19 mouse cellular contexts compared by ENCODE assay signal in genomic region chr9:107301554-107302331, GRCm38 (mm10). TPM values are rescaled to one million over a fixed set of nuclear protein-coding genes. Genes with fewer than 3 reads are reported as not detected.
DNase-seq lines count a peak whose midpoint lies in the region; ATAC-seq and TF ChIP-seq lines count a peak whose summit lies in the region.
"Had no signal": no experiment of that assay in that cellular context is flagged by ENCODE, and none has a peak within 500 bp of the region (broad histone marks: within the 10 kb centered on the region; RNA-seq: fewer than 3 reads in every experiment).

No protein-coding gene starts in this region.

- H3K27me3 ChIP-seq in heart, embryonic 10.5 days (ENCODE audit: insufficient read depth, poor library complexity, severe bottlenecking): no peaks in the 10 kb centered on the region
- no peaks in the 10 kb centered on the region for H3K27me3 ChIP-seq in megakaryocyte, embryonic 14.5 days (replicated peaks)
- H3K27me3 ChIP-seq in liver, embryonic 14.5 days (ENCODE audit: control insufficient read depth, insufficient read depth, low read length): no peaks in the 10 kb centered on the region
- H3K27me3 ChIP-seq: hindbrain, embryonic 12.5 days had no signal

- H3K4me3 ChIP-seq in heart, embryonic 10.5 days: no peak overlapping the region
- peak overlapping the region; percentile 97 for H3K4me3 ChIP-seq in megakaryocyte, embryonic 14.5 days (replicated peaks)
- no peak overlapping the region for H3K4me3 ChIP-seq in liver, embryonic 14.5 days (ENCODE audit: insufficient read depth in 1 of 2, low read depth in 2 of 2, low read length in 2 of 2)
- H3K4me3 ChIP-seq: hindbrain, embryonic 12.5 days; layer of hippocampus, adult 2 months had no signal

- peaks cover 68% of the 10 kb centered on the region for H3K4me1 ChIP-seq in heart, embryonic 10.5 days
- peaks cover 91% of the 10 kb centered on the region for H3K4me1 ChIP-seq in megakaryocyte, embryonic 14.5 days
- H3K4me1 ChIP-seq in liver, embryonic 14.5 days (replicated peaks; ENCODE audit: control insufficient read depth in 2 of 2, insufficient read depth in 2 of 2, low read length in 1 of 2): peaks cover 42 to 73% of the 10 kb centered on the region in 2 experiments

- 69% methylated on average over 17 of the region's 17 CpGs for WGBS in heart, embryonic 10.5 days
- 56% methylated on average over 17 of the region's 17 CpGs for WGBS in liver, embryonic 14.5 days (ENCODE audit: insufficient replicate concordance)

- intact Hi-C loops in heart, postnatal 36 days (cut with DNase I): loop anchor here (2.0 kb wide), 1 partner anchor 23 kb away; no protein-coding TSS in a partner anchor

- H3K9ac ChIP-seq in liver, embryonic 14.5 days (replicated peaks): 0 out of 2 replicates have a peak overlapping the region, but pooled peaks have one; percentile 3
- H3K9ac ChIP-seq: forebrain, postnatal 0 days; hindbrain, embryonic 12.5 days had no signal

- no peak for TF ChIP-seq CTCF in liver, embryonic 14.5 days (IDR thresholded peaks at IDR 0.05; ENCODE audit: low read depth)

- peaks cover 20% of the 10 kb centered on the region for H3K36me3 ChIP-seq in heart, embryonic 10.5 days
- H3K36me3 ChIP-seq in megakaryocyte, embryonic 14.5 days (replicated peaks; ENCODE audit: low read length): peaks cover 64% of the 10 kb centered on the region
- peaks cover 15% of the 10 kb centered on the region for H3K36me3 ChIP-seq in liver, embryonic 14.5 days (replicated peaks; ENCODE audit: control insufficient read depth, insufficient read depth, low read depth)

- peak overlapping the region; percentile 13; the same call in 1 of the 2 replicates for H3K4me2 ChIP-seq in liver, embryonic 14.5 days (ENCODE audit: low read depth)
- H3K4me2 ChIP-seq: hindbrain, embryonic 12.5 days had no signal

- no peak for ATAC-seq in megakaryocyte, adult 5-6 weeks (ENCODE audit: poor library complexity, severe bottlenecking)
- ATAC-seq in liver, embryonic 14.5 days (ENCODE audit: insufficient read depth): no peak
- ATAC-seq: forebrain, postnatal 0 days; midbrain, embryonic 16.5 days had no signal

- H3K9me3 ChIP-seq in heart, embryonic 10.5 days: no peaks in the 10 kb centered on the region
- no peaks in the 10 kb centered on the region for H3K9me3 ChIP-seq in megakaryocyte, embryonic 14.5 days
- no peaks in the 10 kb centered on the region for H3K9me3 ChIP-seq in liver, embryonic 14.5 days (ENCODE audit: control insufficient read depth, low read length)
- H3K9me3 ChIP-seq: hindbrain, embryonic 12.5 days had no signal

- DNase-seq in heart, embryonic 10.5 days (ENCODE audit: low spot score): no peak
- DNase-seq in heart, postnatal 36 days: no peak
- no peak for DNase-seq in liver, embryonic 14.5 days (ENCODE audit: low read depth in 3 of 3, low spot score in 3 of 3)
- peak; percentile 43 to 75 for DNase-seq in lung, postnatal 4 days
- DNase-seq in layer of hippocampus, adult 8-10 months (ENCODE audit: low spot score in 2 of 2): no peak
- no peak for DNase-seq in T-cell, adult 2 months (ENCODE audit: low spot score)
- DNase-seq: B cell, adult 2 months; cerebellum, adult 11-12 months; forebrain, postnatal 0 days; gastrocnemius, postnatal 36 days; kidney, adult 11 months; right cerebral cortex, postnatal 25 days; thymus, adult 2 months had no signal

- H3K27ac ChIP-seq in heart, embryonic 10.5 days: peak overlapping the region; percentile 63
- H3K27ac ChIP-seq in liver, embryonic 14.5 days: no peak overlapping the region
- H3K27ac ChIP-seq: hindbrain, embryonic 12.5 days; layer of hippocampus, adult 2 months; macrophage had no signal

- TF ChIP-seq EP300 in liver, embryonic 14.5 days (IDR thresholded peaks at IDR 0.05; ENCODE audit: low read depth): no peak

RNA-seq across cellular contexts. Expression of gene Cish, which starts 5.9 kb away (rescaled TPM):
- 9.4 and 13.2 TPM in 2 replicates for polyA plus RNA-seq in heart, embryonic 10.5 days (2016; fragmentation: Nextera tagmentation; extraction: Ambion mirVana)
- total RNA-seq in heart, postnatal 36 days (2021): 100 to 1,000 TPM; 145 to 149 TPM
- 47.7 and 114 TPM in 2 replicates for polyA plus RNA-seq in megakaryocyte, embryonic 14.5 days (2012; ENCODE audit: insufficient read depth, low replicate concordance)
- 1.7 and 5.3 TPM in 2 replicates for total RNA-seq in megakaryocyte, adult 5-6 weeks (2015)
- total RNA-seq in megakaryocyte, adult 5-6 weeks (2017): 0.40 and 0.45 TPM in 2 replicates
- polyA plus RNA-seq in liver, embryonic 14.5 days (2012; rRNA removed): 2.8 and 3.3 TPM in 2 replicates
- 4.9 and 6.0 TPM in 2 replicates for polyA plus RNA-seq in liver, embryonic 14.5 days (2014; fragmentation: Nextera tagmentation; extraction: Ambion mirVana)
- 1 to 10 TPM; 2.1 to 6.1 (median 2.9) TPM for total RNA-seq in layer of hippocampus, adult 8-10 months (2022)

RNA-seq across cellular contexts. Expression of gene Mapkapk3, which starts 12.1 kb away (rescaled TPM):
- polyA plus RNA-seq in heart, embryonic 10.5 days (2016; fragmentation: Nextera tagmentation; extraction: Ambion mirVana): 7.1 and 10.1 TPM in 2 replicates
- total RNA-seq in heart, postnatal 36 days (2021): 10 to 100 TPM; 27.0 to 33.6 TPM
- 35.6 and 49.9 TPM in 2 replicates for polyA plus RNA-seq in megakaryocyte, embryonic 14.5 days (2012; ENCODE audit: insufficient read depth, low replicate concordance)
- total RNA-seq in megakaryocyte, adult 5-6 weeks (2015): 98.6 and 105 TPM in 2 replicates
- total RNA-seq in megakaryocyte, adult 5-6 weeks (2017): 156 and 174 TPM in 2 replicates
- 5.1 and 6.2 TPM in 2 replicates for polyA plus RNA-seq in liver, embryonic 14.5 days (2012; rRNA removed)
- polyA plus RNA-seq in liver, embryonic 14.5 days (2014; fragmentation: Nextera tagmentation; extraction: Ambion mirVana): 7.3 and 8.0 TPM in 2 replicates
- 1 to 10 TPM; 1.9 to 5.1 (median 3.4) TPM for total RNA-seq in layer of hippocampus, adult 8-10 months (2022)

RNA-seq across cellular contexts. Expression of gene Hemk1, which starts 36.4 kb away (rescaled TPM):
- 13.4 and 14.6 TPM in 2 replicates for polyA plus RNA-seq in heart, embryonic 10.5 days (2016; fragmentation: Nextera tagmentation; extraction: Ambion mirVana)
- total RNA-seq in heart, postnatal 36 days (2021): 10 to 100 TPM; 22.3 to 22.6 TPM
- 8.1 TPM in 1 of 2 replicates, not detected in the other for polyA plus RNA-seq in megakaryocyte, embryonic 14.5 days (2012; ENCODE audit: insufficient read depth, low replicate concordance)
- 4.1 and 6.4 TPM in 2 replicates for total RNA-seq in megakaryocyte, adult 5-6 weeks (2015)
- 5.0 and 8.0 TPM in 2 replicates for total RNA-seq in megakaryocyte, adult 5-6 weeks (2017)
- polyA plus RNA-seq in liver, embryonic 14.5 days (2012; rRNA removed): 3.1 and 3.3 TPM in 2 replicates
- polyA plus RNA-seq in liver, embryonic 14.5 days (2014; fragmentation: Nextera tagmentation; extraction: Ambion mirVana): 2.2 and 3.5 TPM in 2 replicates
- total RNA-seq in layer of hippocampus, adult 8-10 months (2022): 10 to 100 TPM; 15.6 to 20.6 (median 18.5) TPM

RNA-seq across cellular contexts. Expression of gene 6430571L13Rik, which starts 38.7 kb away (rescaled TPM):
- polyA plus RNA-seq in heart, embryonic 10.5 days (2016; fragmentation: Nextera tagmentation; extraction: Ambion mirVana): 0.74 and 1.2 TPM in 2 replicates
- total RNA-seq in heart, postnatal 36 days (2021): 1 to 10 TPM; 4.2 to 5.3 TPM
- polyA plus RNA-seq in megakaryocyte, embryonic 14.5 days (2012; ENCODE audit: insufficient read depth, low replicate concordance): not detected in 2 replicates
- total RNA-seq in megakaryocyte, adult 5-6 weeks (2015): not detected in 2 replicates
- not detected in 2 replicates for total RNA-seq in megakaryocyte, adult 5-6 weeks (2017)
- 0.05 and 0.07 TPM in 2 replicates for polyA plus RNA-seq in liver, embryonic 14.5 days (2012; rRNA removed)
- polyA plus RNA-seq in liver, embryonic 14.5 days (2014; fragmentation: Nextera tagmentation; extraction: Ambion mirVana): 0.20 TPM in 1 of 2 replicates, not detected in the other
- total RNA-seq in layer of hippocampus, adult 8-10 months (2022): 1 to 10 TPM; 2.4 to 4.0 (median 3.4) TPM
- polyA plus RNA-seq: macrophage had no signal

Comparison
In these comparisons a context has a peak if more than half of its experiments do, and no peak if none do; other contexts are left out.
1. DNase-seq: peak in lung, postnatal 4 days (2 of 2); none in heart, embryonic 10.5 days (single experiment), heart, postnatal 36 days (0 of 2), liver, embryonic 14.5 days (0 of 3), layer of hippocampus, adult 8-10 months (0 of 2) and T-cell, adult 2 months (single experiment).
2. RNA of gene Cish, which starts 5.9 kb away (total RNA-seq): 145 to 149 TPM in heart, postnatal 36 days; 2.1 to 6.1 TPM in layer of hippocampus, adult 8-10 months and 0.40 to 5.3 TPM in megakaryocyte, adult 5-6 weeks; every median in the first group is over 10 times any median in the second.
3. RNA of gene Mapkapk3, which starts 12.1 kb away (total RNA-seq): 98.6 to 174 TPM in megakaryocyte, adult 5-6 weeks and 27.0 to 33.6 TPM in heart, postnatal 36 days; 1.9 to 5.1 TPM in layer of hippocampus, adult 8-10 months; every median in the first group is over 4 times any median in the second.